Mouse (Mus musculus): ENCODE data around the gene Man2c1. TPM values are rescaled to one million over a fixed set of nuclear protein-coding genes. Genes with fewer than 3 reads are reported as not detected.

The Man2c1 gene
- total RNA-seq (2022), result 100 to 1,000 TPM; 116 to 162 (median 135) TPM

- peak; percentile 87 to 94 for DNase-seq (ENCODE audit: low spot score in 2 of 2)
Measured at GRCm38 (mm10) chr9:57130577-57131433, at the start of gene Man2c1. Gene Man2c1, plus strand, starts transcription at chr9:57130690.

DNA sequence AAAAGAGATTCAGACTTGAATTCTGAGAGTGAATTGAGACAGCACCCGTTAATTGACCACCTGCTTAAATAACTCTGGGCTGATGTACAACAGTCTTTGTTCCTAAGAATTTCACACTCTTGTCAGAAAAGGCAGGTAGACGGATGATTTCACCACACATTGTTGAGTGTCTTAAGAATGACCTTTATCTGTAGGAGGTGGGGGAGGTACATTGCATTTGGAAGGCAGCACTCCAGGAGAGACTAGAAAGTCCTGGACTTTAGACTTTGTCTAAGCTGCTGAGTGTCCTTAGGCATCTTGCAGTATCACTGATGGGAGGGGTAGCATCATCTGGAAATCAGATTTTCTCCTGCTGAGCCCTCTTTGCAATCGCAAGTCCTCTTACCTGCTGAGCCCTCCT is 48.3 kb upstream of the Man2c1 start:
- DNase-seq (ENCODE audit: low spot score in 2 of 2), result no peak

- no peak for DNase-seq (ENCODE audit: low spot score in 2 of 2)
Measured at GRCm38 (mm10) chr9:57117261-57117755, 13.2 kb upstream of the Man2c1 start.

DNA sequence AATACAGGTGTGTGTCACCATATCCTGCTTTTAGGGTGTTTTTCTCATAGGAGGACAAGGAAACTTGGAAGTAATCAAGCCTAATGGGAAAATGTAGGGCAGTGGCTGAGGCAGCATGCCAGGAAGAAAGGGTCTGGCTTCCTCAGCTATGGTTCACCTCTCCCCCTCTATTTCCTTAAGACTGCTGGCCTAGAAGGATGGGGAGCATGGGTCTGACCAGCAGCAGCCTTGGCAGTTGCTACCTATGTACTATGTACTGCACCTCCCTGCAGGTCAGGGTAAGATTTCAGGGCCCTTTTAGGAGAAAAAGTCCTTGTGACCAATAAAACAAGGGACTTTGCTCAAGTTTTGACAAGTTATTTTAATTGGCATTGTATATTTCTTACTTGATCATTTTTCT is 849 bp upstream of the Man2c1 start:
- DNase-seq (ENCODE audit: low spot score in 2 of 2), result no peak

- DNase-seq (ENCODE audit: low spot score in 2 of 2), result no peak
Measured at GRCm38 (mm10) chr9:57137246-57137645, 6.8 kb downstream of the Man2c1 start.

DNA sequence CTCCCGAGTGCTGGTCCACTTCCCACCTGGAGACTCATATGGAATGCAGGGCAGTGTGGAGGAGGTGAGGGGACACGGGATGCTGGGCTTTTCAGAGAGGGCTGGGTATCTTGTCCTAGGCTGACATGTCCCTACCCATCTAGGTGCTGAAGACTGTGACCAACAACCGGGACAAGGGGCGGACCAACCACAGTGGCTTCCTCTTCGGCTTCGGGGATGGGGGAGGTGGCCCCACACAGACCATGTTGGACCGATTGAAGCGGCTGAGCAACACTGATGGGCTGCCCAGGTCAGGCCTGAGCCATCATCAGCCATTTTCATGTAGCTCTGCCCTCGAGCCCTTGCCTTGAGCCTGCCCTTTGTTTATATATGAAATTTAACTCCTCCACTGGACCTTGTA is 7.3 kb downstream of the Man2c1 start:
- DNase-seq (ENCODE audit: low spot score in 2 of 2), result no peak

- no peak for DNase-seq (ENCODE audit: low spot score in 2 of 2)
Measured at GRCm38 (mm10) chr9:57138507-57138906, 8.0 kb downstream of the Man2c1 start.

DNA sequence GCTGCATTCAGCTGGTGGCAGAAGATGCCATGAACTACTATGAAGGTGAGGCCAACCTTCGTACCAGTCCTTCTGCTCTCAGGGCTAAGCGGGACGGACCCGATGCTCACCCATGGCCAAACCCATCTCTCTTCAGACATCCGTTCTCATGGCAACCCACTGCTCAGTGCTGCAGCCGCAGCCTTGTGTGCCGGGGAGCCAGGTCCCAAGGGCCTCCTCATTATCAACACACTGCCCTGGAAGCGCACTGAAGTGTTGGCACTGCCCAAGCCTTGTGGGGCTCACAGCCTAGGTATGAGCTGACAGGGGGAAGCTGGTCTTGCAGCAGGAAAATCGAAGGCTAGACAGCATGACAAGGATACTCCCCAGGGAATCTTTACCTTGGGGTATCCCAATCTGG is 8.6 kb downstream of the Man2c1 start:
- no peak for DNase-seq (ENCODE audit: low spot score in 2 of 2)

DNA sequence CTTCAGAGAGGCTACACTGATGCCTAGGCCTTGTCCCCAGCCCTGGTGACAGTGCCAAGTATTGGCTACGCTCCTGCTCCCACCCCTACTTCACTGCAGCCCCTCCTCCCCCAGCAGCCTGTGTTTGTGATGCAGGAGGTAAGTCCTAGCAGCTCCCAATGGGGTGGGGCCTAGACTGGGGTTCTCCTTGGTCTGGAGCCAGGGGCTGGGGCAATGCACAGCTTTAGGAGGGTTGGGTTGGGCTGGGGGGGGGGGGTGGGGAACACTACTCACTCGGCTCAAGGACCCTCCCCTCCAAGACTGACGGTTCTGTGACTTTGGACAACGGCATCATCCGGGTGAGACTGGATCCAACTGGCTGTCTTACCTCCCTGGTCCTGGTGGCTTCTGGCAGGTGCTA is 9.1 kb downstream of the Man2c1 start:
- DNase-seq (ENCODE audit: low spot score in 2 of 2), result no peak

DNA sequence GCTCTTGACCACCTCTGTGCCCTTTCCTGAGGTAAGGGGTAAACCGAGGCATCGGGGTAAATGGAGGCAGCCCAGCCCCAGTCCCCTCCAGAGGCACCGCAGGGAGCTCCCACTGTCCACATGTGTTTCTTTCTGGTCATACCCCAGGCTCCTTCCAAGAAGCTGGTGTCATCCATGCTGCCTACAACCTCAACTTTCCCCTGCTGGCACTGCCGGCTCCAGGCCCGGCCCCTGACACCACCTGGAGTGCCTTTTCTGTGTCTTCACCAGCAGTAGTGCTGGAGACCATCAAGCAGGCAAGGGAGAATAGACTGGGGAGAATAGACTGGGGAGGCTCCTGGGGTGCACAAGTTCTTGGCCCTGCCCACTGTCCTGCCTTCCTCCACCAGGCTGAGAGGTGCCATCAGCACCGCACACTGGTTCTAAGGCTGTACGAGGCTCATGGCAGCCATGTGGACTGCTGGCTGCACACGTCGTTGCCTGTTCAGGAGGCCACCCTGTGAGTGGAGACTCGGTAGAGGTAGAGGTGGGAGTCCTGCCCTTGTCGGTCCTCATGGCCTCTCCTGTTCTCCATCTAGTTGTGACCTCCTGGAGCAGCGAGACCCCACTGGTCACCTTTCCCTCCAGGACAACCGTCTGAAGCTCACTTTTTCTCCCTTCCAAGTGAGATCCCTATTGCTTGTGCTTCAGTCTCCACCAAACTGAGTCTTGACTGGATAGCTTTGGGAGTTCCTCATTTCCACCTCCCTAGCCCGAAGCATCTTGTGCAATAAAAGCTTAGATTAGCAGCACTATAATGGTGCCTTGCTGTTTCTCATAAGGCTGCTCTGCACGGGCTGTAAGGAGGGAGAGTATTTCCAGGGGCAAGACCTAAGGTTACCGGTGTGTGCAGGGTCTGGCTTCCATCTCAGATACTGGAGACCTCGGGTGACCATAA is 11.2 kb downstream of the Man2c1 start:
- no peak for DNase-seq (ENCODE audit: low spot score in 2 of 2)

DNA sequence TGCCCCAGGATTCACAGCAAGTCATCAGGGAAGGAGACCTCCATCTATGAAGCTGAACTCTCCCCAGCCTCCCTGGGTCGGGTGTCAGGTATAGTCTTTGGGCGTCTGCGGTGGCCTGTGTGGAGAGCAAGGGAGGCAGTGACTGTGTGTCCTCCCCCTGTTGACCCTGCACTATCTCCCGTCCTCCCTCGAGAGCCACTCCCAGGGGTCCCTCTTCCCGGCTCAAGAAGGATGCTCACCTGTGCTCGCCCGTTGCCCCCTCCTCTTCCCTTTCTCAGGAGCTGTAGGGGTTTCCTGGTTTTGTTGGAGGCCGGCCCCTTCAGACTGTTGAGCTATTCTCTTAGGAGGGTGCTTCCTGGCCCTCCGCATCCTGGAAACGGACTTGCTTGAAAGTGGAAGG is 12.7 kb downstream of the Man2c1 start:
- no peak for DNase-seq (ENCODE audit: low spot score in 2 of 2)

DNA sequence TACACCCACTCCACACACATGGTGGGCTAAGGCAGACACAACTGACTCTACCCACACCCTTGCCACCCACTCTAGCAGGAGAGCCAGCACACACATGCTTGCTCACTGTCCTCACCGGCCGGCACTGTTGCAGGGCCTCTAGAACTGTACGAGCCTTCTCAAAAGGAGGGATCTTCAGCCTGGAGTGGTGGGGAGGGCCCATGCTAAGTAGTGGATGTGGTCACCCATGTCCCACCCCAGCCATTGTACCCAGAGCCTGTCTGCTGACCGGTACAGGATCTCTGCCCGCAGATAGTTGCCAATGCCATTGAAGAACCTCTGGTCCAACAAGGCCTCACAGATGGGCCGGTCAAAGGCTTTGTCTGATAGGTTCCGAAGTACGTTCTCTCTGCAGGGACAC is 14.3 kb downstream of the Man2c1 start:
- DNase-seq (ENCODE audit: low spot score in 2 of 2), result no peak

DNA sequence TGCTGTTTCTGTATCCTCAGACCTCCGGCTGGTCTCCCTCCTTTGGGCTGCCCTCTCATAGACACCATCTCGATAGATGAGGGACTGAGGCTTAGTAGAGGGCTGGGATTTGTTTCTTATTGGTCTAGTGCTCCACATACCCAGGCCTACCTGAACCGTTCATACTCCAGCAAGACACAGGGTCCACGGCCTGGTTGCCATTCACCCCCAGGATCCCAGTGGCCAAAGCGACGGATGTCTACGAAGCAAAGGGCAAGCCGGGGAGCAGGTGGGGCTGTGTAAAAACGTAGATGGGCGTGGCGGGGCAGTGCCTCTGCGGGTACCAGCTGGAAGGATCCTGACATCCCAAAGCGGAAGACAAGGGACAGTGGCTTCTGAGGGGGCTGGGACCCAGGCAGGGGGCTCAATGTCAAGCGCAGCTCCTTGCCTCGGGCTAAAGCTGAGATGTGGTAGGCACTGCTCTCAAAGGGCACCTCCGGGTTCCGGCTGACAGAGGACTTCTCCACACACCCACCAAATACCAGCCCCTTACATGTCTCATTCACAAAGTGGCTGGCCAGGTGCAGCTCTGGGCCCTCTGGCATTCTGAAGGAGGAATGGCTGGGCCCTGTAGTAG is 16.1 kb downstream of the Man2c1 start:
- no peak for DNase-seq (ENCODE audit: low spot score in 2 of 2)

DNA sequence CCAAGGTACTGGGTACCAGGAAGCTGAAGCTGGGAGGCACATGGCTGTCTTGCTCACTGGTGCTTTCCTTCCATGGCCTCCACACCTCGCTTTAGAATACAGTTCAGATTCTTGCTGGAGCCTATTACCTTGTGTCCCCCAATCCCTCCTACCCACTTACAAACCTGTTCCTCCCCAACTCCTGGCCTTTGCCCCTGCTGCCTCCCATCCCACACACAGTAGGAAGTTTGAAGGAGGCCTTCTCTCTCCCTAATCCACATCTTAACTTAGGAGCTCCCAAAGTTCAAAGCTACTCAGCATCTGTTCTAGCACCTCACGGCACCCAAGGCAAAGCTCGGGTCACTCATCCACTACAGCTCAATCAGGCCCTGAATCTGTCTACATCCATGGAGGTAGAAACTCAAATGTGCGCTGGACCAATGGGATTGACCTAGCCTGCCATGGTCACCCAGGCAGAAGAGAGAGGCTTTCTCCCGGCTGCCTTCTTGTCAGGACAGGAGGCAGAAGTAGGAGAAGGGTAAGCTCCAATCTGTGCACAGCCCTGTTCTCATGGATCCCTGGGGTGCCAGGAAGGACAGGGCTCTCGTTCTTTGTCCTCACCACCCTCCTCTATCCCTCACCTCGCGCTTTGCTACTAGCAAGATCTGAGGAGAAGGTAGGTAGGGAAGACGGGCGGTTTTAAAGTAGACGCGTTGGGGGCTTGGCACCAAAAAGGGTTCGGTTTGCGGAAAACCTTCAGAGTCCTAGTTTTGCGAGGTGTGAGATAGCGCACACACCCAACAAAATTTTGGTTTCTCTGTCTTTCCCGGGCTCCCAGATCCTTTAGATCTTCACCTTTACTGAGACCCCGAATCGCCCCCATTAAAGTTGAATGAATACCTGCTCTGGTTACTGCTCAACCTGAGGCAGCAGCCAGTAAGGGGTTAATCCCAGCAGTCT is 17.0 kb downstream of the Man2c1 start:
- DNase-seq (ENCODE audit: low spot score in 2 of 2), result peak in 1 of 2 experiments; percentile 32

DNA sequence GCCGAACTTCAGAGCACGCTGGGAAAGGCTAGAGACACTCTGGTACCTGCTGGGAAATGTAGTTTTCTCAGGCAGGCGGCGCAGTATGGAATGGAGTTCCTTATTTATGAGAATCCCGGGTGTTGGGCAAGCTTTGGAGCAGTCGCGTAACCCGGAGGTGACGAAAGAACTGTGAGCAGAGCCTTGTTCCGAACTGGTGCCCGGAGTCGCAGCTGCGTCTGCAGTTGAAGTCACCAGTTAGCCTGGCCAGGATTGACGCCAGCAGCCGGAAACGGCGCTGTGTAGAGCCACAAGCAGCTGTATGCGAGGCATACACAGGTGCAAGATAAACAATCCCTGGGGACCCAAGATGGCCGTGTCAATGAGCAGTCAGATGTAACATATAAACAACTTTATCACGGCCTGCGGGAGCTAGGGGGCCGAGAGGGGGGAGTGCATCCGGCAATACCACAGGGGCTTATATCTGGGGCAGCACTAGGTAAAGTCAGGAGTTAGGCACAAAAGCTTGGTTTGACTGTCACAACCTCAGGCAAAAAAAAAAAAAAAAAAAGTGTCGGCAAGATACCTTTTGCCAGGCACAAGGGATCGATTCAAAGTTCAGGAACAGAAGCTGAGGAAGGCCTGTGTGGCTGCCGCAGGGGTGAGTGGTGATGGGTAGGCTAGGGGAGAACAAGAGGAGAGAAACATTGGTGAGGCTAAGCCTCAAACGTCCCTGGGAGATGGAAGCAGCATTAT is 17.8 kb downstream of the Man2c1 start, which contains the start of gene Neil1:
Neil1 (minus strand) TSS at position 162 of the 735 bp plus-strand sequence.
- DNase-seq (ENCODE audit: low spot score in 2 of 2), result peak; percentile 71 to 95

DNA sequence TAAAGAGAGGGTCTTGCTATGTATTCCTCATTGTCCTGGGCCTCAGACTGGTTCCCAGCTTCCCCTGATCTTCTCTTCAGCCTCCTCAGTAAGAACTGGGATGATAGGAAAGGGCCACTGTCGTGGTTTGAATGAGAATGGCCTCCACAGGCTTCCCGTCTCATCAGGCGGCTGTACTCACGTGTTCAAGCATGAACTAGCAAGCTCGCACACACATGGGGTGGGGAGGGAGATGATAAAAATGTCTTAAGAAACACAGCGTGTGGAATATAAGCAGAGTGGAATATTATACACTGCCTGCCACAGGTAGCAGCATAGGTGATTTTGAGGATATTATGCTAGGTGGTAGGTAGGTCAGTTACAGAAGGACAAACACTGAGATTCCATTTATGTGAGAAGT is 18.5 kb downstream of the Man2c1 start:
- DNase-seq (ENCODE audit: low spot score in 2 of 2), result no peak

- DNase-seq (ENCODE audit: low spot score in 2 of 2), result no peak
Measured at GRCm38 (mm10) chr9:57150192-57150591, 19.7 kb downstream of the Man2c1 start.

GRCm38 (mm10) chr9:57152331-57152730 is 21.8 kb downstream of the Man2c1 start:
- DNase-seq (ENCODE audit: low spot score in 2 of 2), result no peak

GRCm38 (mm10) chr9:57156383-57156782 is 25.9 kb downstream of the Man2c1 start:
- no peak for DNase-seq (ENCODE audit: low spot score in 2 of 2)

DNA sequence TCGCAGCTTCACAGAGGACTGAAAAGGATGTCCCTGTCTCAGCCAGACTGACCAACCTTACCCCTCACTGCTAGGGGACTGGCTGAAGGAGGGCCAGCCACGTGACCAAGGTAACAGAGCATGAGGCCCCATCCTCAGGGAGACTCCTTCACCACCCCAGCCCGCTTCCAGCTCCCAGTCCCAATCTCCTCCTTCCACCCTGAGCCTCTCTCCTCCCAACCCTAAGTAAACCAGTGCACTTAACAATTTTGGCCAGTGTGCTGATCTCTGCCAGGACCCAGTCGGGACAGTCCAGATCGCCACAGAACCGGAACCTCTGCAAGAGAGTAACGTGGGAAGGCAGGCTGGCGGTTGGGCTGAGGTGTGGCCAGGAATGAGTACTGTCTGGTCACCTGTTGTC is 26.3 kb downstream of the Man2c1 start:
- no peak for DNase-seq (ENCODE audit: low spot score in 2 of 2)
